In genomic region chr5:25081545-25081944, GRCm38 (mm10) we compare ENCODE assay signal across 7 mouse cellular contexts. TPM values are rescaled to one million over a fixed set of nuclear protein-coding genes. Genes with fewer than 3 reads are reported as not detected.
DNase-seq lines count a peak whose midpoint lies in the region; TF ChIP-seq lines count a peak whose summit lies in the region.

No protein-coding gene starts in this region.

- H3K9me3 ChIP-seq in E14TG2a.4 (ENCODE audit: low read length), result no peaks in the 10 kb centered on the region
- H3K9me3 ChIP-seq in limb, embryonic 10.5 days (replicated peaks), result no peaks in the 10 kb centered on the region

- peak; percentile 46 for DNase-seq in CD4-positive helper T cell, adult 2 months (ENCODE audit: low read depth, low spot score)
- DNase-seq in layer of hippocampus, adult 9-11 months, result peak; percentile 89
- peak; percentile 48 for DNase-seq in right cerebral cortex, postnatal 14 days
- DNase-seq in limb, embryonic 10.5 days (ENCODE audit: low spot score), result no peak
- DNase-seq in cerebellum, adult 9-10 months, result no peak
- DNase-seq in adrenal gland, postnatal 14 days, result no peak

- H3K36me3 ChIP-seq in E14TG2a.4 (ENCODE audit: insufficient read depth, low read length), result no peaks in the 10 kb centered on the region
- H3K36me3 ChIP-seq in limb, embryonic 10.5 days, result no peaks in the 10 kb centered on the region

- H3K27me3 ChIP-seq in E14TG2a.4 (ENCODE audit: insufficient read depth, low read length), result peaks cover 18% of the 10 kb centered on the region
- H3K27me3 ChIP-seq in limb, embryonic 10.5 days (ENCODE audit: low read depth, poor library complexity, severe bottlenecking), result no peaks in the 10 kb centered on the region

- 0 out of 2 replicates have a peak overlapping the region, but pooled peaks have one; percentile 32 for H3K4me3 ChIP-seq in E14TG2a.4 (replicated peaks; ENCODE audit: low read length)
- H3K4me3 ChIP-seq in limb, embryonic 10.5 days, result no peak overlapping the region

- peaks cover 10% of the 10 kb centered on the region; the same call in 1 of the 2 replicates for H3K4me1 ChIP-seq in E14TG2a.4 (replicated peaks; ENCODE audit: low read depth, low read length)
- H3K4me1 ChIP-seq in limb, embryonic 10.5 days, result peaks cover 3% of the 10 kb centered on the region; the same call in 1 of the 2 replicates

- no peak overlapping the region for H3K27ac ChIP-seq in limb, embryonic 10.5 days

- no peak for TF ChIP-seq CTCF in E14TG2a.4 (conservative IDR thresholded peaks at IDR 0.05; ENCODE audit: low read length)

- WGBS in limb, embryonic 10.5 days, result 79% methylated on average over 16 of the region's 16 CpGs

RNA-seq across cellular contexts. Expression of gene Prkag2, which starts 18.9 kb away (rescaled TPM):
- polyA plus RNA-seq in limb, embryonic 10.5 days (2016; fragmentation: Nextera tagmentation; extraction: Ambion mirVana), result 33.3 and 35.1 TPM in 2 replicates
- 64.7 and 74.9 TPM in 2 replicates for total RNA-seq in adrenal gland, postnatal 14 days (2021)

Comparison
In these comparisons a context has a peak if more than half of its experiments do, and no peak if none do; other contexts are left out.
1. DNase-seq: peak in CD4-positive helper T cell, adult 2 months (single experiment), layer of hippocampus, adult 9-11 months (single experiment) and right cerebral cortex, postnatal 14 days (single experiment); none in limb, embryonic 10.5 days (single experiment), cerebellum, adult 9-10 months (single experiment) and adrenal gland, postnatal 14 days (single experiment).